Mouse (Mus musculus): ENCODE measurements around the gene 4930562C15Rik.
A peak's percentile ranks its signal among the peaks of the same experiment; 100 is the strongest.

Gene 4930562C15Rik

GRCm38 (mm10) chr16:4892171-4892570 lies 57.0 kb downstream of the 4930562C15Rik start:
- no peak for DNase-seq (ENCODE audit: low spot score)

GRCm38 (mm10) chr16:4894201-4894908 lies 59.1 kb downstream of the 4930562C15Rik start:
- DNase-seq (ENCODE audit: low spot score): no peak

GRCm38 (mm10) chr16:4896249-4897027 lies 61.2 kb downstream of the 4930562C15Rik start:
- no peak for DNase-seq (ENCODE audit: low spot score)

GRCm38 (mm10) chr16:4897146-4897730 lies 62.0 kb downstream of the 4930562C15Rik start:
- no peak for DNase-seq (ENCODE audit: low spot score)

GRCm38 (mm10) chr16:4898881-4899280 lies 63.7 kb downstream of the 4930562C15Rik start:
- no peak for DNase-seq (ENCODE audit: low spot score)

GRCm38 (mm10) chr16:4899711-4900110 lies 64.5 kb downstream of the 4930562C15Rik start:
- DNase-seq (ENCODE audit: low spot score): no peak

GRCm38 (mm10) chr16:4901167-4901566 lies 66.0 kb downstream of the 4930562C15Rik start:
- no peak for DNase-seq (ENCODE audit: low spot score)

GRCm38 (mm10) chr16:4902390-4902789 lies 67.2 kb downstream of the 4930562C15Rik start:
- DNase-seq (ENCODE audit: low spot score): no peak

GRCm38 (mm10) chr16:4903491-4904102 lies 68.4 kb downstream of the 4930562C15Rik start:
- DNase-seq (ENCODE audit: low spot score): no peak

- DNase-seq (ENCODE audit: low spot score): no peak
Observed at GRCm38 (mm10) chr16:4904878-4905277, 69.7 kb downstream of the 4930562C15Rik start.

GRCm38 (mm10) chr16:4905591-4905990 lies 70.4 kb downstream of the 4930562C15Rik start:
- DNase-seq (ENCODE audit: low spot score): no peak

GRCm38 (mm10) chr16:4906559-4906958 lies 71.3 kb downstream of the 4930562C15Rik start:
- DNase-seq (ENCODE audit: low spot score): no peak

- DNase-seq (ENCODE audit: low spot score): peak; percentile 52
Observed at GRCm38 (mm10) chr16:4907386-4907785, 72.2 kb downstream of the 4930562C15Rik start.

- no peak for DNase-seq (ENCODE audit: low spot score)
Observed at GRCm38 (mm10) chr16:4907972-4908371, 72.8 kb downstream of the 4930562C15Rik start.

GRCm38 (mm10) chr16:4909745-4910144 lies 74.5 kb downstream of the 4930562C15Rik start:
- DNase-seq (ENCODE audit: low spot score): no peak

GRCm38 (mm10) chr16:4910758-4911157 lies 75.5 kb downstream of the 4930562C15Rik start:
- DNase-seq (ENCODE audit: low spot score): no peak

GRCm38 (mm10) chr16:4912074-4912648 lies 76.9 kb downstream of the 4930562C15Rik start:
- no peak for DNase-seq (ENCODE audit: low spot score)

- DNase-seq (ENCODE audit: low spot score): no peak
Observed at GRCm38 (mm10) chr16:4912907-4913782, 77.9 kb downstream of the 4930562C15Rik start.

- DNase-seq (ENCODE audit: low spot score): peak; percentile 92
Observed at GRCm38 (mm10) chr16:4913783-4914735, 78.8 kb downstream of the 4930562C15Rik start.

- DNase-seq (ENCODE audit: low spot score): no peak
Observed at GRCm38 (mm10) chr16:4915931-4916330, 80.7 kb downstream of the 4930562C15Rik start.

All from layer of hippocampus, adult 11-12 months (tissue).